Mouse (Mus musculus) retina, adult 2 months (tissue): ENCODE measurements around the gene Lmln.
"Not testable (repeated sequence)": the region's sequence is repeated elsewhere in the genome, so short reads cannot be mapped to it uniquely, and the experiment has no call there.

ENCODE experiments used
- DNase-seq: peaks from one replicate; pipeline ENCODE4 v3.0.0-alpha.2; 2012; ENCODE audit warnings: low read depth, low spot score

Lmln gene

GRCm38 (mm10) chr16:33062024-33062681 lies at the start of gene Lmln:
TSS of gene Lmln (plus strand) at chr16:33062521.
- DNase-seq = peak; percentile 88

GRCm38 (mm10) chr16:33013801-33014200 lies 48.5 kb upstream of the Lmln start:
- no peak for DNase-seq

GRCm38 (mm10) chr16:33014921-33015320 lies 47.4 kb upstream of the Lmln start:
- no peak for DNase-seq

- DNase-seq = no peak
Measured at GRCm38 (mm10) chr16:33015396-33015907, 46.9 kb upstream of the Lmln start.

GRCm38 (mm10) chr16:33015986-33016385 lies 46.3 kb upstream of the Lmln start:
- DNase-seq = no peak

- no peak for DNase-seq
Measured at GRCm38 (mm10) chr16:33017677-33018349, 44.5 kb upstream of the Lmln start.

- DNase-seq = no peak
Measured at GRCm38 (mm10) chr16:33019117-33019770, 43.1 kb upstream of the Lmln start.

GRCm38 (mm10) chr16:33021381-33021780 lies 40.9 kb upstream of the Lmln start:
- DNase-seq = no peak

- peak; percentile 76 for DNase-seq
Measured at GRCm38 (mm10) chr16:33023750-33024149, 38.6 kb upstream of the Lmln start.

- DNase-seq = peak; percentile 18
Measured at GRCm38 (mm10) chr16:33024456-33025104, 37.7 kb upstream of the Lmln start.

GRCm38 (mm10) chr16:33026357-33026756 lies 36.0 kb upstream of the Lmln start:
- no peak for DNase-seq

GRCm38 (mm10) chr16:33036006-33036405 lies 26.3 kb upstream of the Lmln start:
- no peak for DNase-seq

GRCm38 (mm10) chr16:33042682-33043081 lies 19.6 kb upstream of the Lmln start:
- no peak for DNase-seq

GRCm38 (mm10) chr16:33043268-33043667 lies 19.1 kb upstream of the Lmln start:
- no peak for DNase-seq

GRCm38 (mm10) chr16:33048004-33048403 lies 14.3 kb upstream of the Lmln start:
- no peak for DNase-seq

GRCm38 (mm10) chr16:33048686-33049085 lies 13.6 kb upstream of the Lmln start:
- no peak for DNase-seq

GRCm38 (mm10) chr16:33049809-33050208 lies 12.5 kb upstream of the Lmln start:
- no peak for DNase-seq

GRCm38 (mm10) chr16:33053141-33053540 lies 9.2 kb upstream of the Lmln start:
- DNase-seq = no peak

- DNase-seq = not testable (repeated sequence)
Measured at GRCm38 (mm10) chr16:33054927-33055326, 7.4 kb upstream of the Lmln start.

- no peak for DNase-seq
Measured at GRCm38 (mm10) chr16:33055655-33056054, 6.7 kb upstream of the Lmln start.

- peak; percentile 86 for DNase-seq
Measured at GRCm38 (mm10) chr16:33056095-33056785, 6.1 kb upstream of the Lmln start, which contains the start of the genes Iqcg and Rpl35a. TSS of gene Iqcg (minus strand) at chr16:33056218. TSS of gene Rpl35a (plus strand) at chr16:33056453.
